Mouse (Mus musculus) lung, postnatal 25 days (tissue): ENCODE results near the gene Gzmk.

Source experiments
- DNase-seq: peaks from one replicate; pipeline ENCODE4 v3.0.0; 2022; ENCODE audit warnings: low spot score

Gene Gzmk

DNA sequence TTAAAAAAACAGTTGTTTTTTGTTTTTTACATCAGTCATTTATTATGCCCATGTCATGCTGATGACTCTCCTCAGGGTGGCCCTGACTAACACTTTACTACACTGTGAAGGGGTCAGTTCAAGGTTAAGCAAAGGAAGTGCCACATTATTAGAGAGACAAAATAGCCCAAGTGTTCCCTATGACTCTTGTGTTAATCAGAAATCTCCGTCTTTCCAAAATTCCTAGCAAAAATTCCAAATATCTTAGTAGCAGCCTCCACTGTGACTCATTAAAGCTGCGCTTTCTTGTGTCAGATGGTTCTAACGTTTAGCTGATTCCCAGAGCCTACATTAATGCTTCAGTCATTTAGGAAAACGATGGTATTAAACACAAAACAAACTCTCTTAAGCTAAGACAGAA is 23.5 kb downstream of the Gzmk start:
- no peak for DNase-seq

DNA sequence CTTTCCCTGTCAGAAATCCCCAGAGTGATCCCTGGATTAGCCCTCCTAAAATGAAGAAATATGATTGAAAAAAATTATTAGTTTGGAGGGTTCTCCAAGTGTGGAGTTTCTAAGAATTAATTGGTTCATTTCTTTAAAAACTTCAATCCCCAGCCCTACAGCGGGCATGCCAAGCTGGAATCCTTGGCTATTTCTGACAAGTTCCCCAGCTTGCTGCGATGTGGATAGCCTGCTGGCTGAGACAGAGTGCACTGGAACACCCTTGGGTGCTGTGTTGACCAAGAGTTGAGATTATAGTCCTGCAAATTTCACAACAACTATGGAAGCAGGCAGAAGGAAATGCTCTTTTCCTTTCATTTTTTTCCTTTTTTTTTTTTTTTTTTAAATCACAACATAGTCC is 24.1 kb downstream of the Gzmk start:
- no peak for DNase-seq

DNA sequence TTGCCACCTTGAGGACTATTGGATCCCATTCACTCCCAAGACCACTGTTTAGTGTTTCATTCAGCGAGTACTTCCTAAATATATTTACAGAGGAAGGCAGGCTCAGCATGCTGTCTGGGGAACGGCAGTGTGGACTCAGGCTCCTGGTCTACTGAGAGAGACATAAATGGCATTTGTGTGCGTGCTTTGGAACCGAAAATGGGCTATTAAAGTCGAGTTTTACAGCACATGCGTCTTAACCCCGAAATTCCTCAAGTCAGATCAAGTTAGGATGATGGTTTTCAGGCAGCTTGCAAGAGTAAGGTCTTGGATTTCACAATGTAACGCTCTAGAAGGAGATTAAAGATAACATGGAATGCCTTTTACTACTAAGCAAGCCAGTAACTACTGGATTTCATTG is 25.0 kb downstream of the Gzmk start:
- no peak for DNase-seq

DNA sequence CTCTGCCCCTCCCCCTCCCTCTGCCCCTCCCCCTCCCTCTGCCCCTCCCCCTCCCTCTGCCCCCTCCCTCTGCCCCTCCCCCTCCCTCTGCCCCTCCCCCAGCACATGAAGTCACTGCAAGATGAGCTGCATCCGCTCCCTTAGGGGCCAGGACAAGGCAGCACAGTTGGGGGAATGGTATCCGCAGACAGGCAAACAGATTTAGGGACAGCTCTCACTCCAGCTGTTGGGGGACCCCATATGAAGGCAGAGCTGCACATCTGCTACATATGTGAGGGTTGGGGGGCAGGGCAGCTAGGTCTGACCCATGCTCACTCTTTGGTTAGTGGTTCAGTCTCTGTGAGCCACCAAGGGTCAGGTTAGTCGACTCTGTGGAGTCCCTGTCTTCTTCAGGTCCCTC is 26.4 kb downstream of the Gzmk start:
- DNase-seq: no peak

DNA sequence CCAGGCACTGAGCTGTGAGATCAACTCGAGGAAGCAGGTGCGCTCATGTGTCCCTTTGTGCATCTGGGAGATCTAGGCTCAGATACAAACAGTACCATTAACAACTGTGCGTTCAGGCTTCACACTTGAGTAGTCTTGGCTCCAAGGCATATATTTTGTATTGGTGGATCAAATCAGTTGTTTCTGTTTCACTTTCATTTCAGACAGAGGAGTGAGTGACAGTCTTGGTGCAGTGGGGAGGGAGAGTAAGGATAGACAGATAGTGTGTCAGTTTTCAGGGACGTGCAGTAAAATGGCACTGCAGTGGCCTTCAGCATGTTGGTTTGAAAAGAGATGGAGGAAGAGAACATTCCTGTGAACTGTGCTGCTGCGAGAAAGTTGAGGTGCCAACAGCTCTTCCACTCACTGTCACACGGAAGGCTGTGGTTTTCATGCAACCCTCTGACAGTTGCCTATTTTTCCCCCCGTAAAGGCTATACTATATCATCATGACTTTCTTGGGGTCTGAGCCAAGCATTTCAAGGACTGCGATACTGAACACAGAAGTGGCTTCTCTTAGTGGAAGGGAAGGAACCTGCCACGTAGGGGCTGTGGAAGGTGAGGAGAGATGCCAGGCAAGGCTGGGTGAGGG is 27.7 kb downstream of the Gzmk start:
- no peak for DNase-seq

DNA sequence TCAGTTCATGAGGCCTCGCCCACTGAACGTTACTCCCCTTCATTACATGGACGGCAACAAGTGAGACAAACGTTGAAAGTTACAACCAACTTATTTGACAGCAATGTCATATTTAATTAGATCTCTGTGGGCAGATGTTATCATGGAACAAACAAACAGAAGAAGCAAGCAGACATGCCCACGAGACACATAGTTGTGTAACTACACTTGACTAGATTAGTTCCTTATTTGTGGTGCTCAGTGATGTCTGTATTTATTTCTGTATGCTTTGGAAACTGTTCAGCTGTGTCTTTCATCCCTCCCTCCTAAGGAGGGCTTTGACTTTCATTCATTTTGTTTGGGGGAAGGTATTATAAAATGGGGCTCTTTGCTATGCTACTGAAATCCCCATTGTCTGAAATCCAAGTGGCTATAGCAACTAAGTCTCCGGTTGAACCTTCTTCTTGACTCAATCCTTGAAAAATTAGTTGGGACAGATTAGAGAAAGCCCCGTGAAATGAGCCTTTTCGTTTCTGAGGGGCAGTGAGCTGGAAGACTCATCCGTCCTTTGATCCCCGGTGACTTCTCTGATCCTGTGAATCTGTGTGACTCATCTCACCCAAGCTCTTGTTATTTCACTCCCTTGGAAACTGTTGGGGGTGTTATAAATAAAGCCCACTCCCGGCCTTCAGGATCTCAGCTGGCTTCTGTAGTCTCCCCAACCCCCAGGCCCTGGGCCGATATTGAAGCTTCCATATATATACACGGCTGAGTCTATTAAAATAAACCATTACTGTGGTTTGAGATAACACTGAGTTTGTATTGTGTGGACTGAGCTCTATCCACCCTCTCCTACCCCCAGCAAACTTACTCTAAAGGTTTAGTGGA is 28.7 kb downstream of the Gzmk start:
- DNase-seq: no peak

DNA sequence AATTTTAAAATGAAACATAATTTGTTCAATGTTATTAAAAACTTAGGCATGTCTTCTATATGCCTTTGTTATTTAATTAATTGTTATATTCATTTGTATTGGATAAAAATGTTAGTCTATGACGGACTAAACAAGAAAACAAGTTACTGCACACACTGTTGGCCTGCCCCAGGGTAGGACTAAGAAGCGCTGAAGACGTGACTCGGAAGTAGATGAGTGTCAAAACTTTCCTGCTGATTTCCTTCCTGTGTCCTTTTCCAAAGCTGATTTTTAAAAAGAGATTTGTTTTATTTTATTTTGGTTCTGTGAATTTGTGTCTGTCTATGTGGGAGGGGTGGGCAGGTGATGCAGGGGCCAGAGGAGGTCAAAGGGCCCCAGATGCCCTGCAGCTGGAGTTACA is 42.0 kb downstream of the Gzmk start:
- no peak for DNase-seq

DNA sequence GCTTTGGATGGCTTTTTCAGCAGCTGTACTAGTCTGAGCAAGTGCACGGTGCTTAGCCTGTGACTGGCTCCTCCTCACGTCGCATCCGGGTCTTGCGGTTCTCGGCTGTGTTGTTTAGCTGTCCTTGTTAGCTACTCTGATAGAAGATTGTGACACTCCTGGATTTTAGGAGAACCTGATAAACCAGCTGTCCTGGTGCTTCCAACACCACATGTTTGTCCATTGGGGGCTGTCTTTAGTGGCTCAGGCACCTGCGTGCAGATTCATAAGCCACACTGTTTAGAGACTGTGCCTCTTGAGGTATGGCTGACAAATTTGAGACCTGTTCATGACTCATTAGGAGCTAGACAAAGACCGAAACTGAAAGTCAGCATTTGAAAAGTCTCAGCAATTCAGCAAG is 42.4 kb downstream of the Gzmk start:
- DNase-seq: no peak

DNA sequence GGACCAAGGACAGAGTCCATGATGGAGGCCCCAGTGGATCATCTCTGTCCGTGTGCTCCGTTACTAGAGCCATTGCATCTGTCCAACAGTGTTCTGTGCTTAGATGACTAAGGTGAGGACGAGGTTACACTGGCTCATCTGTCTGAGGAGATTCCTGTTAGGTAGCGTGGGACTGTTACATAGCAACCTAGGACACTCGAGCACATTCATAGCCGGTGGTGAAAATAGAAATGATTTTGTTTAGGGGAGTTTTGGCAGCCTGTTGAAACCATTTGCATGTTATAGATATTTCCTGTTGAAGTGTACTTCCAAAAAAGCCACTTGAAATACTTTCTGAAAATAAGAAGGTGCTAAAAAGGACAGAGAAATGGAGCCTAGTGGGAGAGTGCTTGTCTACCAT is 51.5 kb downstream of the Gzmk start:
- DNase-seq: no peak

DNA sequence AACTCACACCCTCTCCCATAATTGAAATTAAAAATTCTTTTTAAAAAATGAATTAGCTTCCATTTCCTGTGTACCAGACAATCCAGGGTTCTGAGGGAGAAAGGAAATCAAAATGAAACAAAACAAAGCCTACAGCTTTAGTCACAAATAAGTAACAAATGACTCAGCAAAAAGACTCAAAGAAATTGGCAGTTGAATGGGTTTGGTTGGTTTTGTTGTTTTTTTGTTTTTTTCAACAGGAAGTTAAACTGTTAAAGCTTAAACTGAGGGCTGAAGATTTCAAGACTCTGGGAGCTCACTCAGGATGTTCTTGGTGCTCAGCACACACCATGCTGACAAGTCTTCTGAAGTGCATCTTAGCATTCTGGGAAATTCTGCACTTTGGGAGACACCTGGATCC is 55.5 kb downstream of the Gzmk start:
- no peak for DNase-seq

DNA sequence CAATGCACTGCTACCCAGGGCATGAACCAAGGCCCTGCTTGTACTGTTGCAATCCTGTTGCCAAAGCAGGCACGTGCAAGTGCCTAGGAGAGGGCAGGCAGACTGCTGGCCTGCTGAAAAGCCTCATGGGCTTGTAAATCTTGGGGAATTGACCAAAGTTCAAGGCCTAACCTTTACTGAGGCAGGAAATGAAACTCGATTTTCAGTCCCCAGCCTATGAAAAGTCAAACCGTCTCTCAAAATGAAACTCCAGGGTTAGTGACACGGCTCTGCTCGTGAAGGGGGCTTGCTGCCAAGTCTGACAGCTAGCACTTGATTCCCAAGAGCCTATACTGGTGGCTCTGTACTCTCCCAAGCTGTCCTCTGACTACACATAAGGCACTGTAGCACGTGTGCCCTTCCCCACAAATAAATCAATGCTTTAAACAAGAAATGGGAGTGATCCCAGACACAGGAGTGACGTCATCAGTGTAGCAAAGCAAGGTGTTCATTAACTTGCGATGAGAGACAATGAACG is 57.6 kb downstream of the Gzmk start:
- DNase-seq: no peak

DNA sequence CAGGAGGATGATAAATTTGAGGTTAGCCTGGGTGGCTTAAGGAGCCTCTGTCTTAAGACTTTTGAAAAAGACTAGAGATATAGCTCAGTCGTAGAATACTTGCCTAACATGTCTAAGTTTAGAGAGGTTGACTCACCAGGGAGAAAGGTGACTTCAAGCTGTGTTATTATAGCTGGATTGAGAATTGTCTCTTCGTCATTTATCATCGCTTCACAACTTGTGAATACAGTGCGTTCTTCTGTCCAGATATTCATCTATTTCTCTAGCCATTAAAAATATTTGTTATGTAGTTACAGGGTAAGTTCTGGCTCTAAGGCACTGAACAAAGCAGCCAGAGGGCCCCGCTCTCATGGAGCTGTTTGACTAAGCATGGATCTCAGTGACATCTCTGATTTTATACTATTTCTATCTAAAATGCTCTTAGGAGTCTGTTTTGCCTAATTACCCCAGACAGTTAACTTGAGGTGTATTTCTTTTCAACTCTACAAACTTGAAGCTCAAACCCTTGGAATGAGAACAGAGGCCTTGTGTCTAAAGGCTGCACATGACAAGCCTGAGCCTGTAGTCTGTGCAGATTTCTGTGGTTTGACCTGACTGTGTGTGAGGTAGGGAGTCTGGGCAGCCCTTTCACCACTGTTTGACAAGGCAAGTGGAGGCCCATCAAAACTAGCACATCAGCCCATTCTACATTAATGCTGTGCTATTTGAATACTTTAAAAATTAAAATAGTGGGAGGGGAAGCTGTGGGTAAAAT is 61.3 kb downstream of the Gzmk start:
- DNase-seq: no peak

DNA sequence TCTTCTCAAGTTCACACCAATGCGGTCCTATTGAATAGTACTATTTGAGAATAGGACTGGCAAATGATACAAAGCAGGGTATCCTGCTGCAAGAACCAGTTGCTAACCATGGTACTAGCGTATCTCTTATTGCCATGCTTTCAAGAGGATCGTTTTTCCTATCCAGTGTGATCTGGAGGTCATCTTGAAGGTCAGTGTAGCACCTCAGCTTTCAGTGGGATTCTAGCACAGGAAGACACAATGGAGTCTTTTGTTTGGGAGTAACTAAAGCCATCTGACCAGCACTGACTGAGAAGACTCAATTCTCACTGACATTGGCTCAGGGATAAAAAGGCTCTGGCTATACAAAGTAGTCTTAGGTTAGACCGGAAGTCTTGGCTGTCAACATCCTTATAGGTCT is 74.2 kb downstream of the Gzmk start:
- no peak for DNase-seq

DNA sequence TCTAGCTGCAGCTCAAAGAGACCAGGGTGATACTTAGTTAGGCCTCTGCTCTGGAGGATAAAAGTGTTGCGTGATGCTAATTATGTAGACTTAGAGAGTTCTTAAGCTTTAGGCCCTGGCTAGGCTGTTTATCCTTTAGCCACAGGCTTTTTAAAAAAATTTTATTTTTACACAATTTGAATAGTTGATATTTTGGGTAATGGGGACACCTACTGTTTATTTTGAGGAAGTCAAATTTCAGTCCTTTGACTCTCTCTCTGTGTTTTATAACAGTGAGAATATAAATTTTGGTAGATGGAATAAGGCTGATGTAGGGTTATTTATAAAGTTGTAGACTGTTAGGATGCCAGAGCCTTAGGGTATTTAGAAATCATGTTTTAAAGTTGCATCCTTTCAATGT is 86.1 kb downstream of the Gzmk start:
- DNase-seq: no peak

DNA sequence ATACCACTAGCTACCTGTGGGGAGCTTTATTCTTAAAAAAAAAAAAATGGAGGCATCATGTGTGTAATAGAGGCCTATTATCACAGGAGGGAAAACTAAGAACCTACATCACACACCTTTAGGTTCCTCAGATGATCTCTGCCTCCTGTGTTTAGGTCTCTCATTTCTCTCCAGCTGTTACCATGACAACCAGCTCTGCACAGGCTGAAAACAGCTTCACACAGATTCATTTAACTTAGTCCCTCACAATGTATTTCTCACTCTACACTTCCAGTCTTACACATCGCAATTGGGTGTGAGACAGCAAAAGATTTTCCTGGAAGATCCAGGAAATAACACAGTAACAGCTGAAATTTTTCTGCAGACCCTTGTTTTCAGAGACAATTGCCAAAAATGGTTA is 95.7 kb downstream of the Gzmk start:
- DNase-seq: no peak
